Mouse (Mus musculus) Muller cell, postnatal 12 days (primary cell): ENCODE measurements around the gene Fam169b.
A peak's percentile ranks its signal among the peaks of the same experiment; 100 is the strongest.

Experiments
- DNase-seq: peaks from one replicate; pipeline ENCODE4 v3.0.0-alpha.2; 2015; ENCODE audit errors: inconsistent ontology term

The Fam169b gene

GRCm38 (mm10) chr7:68318979-68319378 is 45.3 kb downstream of the Fam169b start:
- no peak for DNase-seq

- DNase-seq, result peak; percentile 67
These were observed 46.6 kb downstream of the Fam169b start for GRCm38 (mm10) chr7:68320078-68320810.

GRCm38 (mm10) chr7:68323051-68323450 is 49.4 kb downstream of the Fam169b start:
- no peak for DNase-seq

GRCm38 (mm10) chr7:68326190-68326722 is 52.6 kb downstream of the Fam169b start:
- no peak for DNase-seq

- no peak for DNase-seq
These were observed 55.4 kb downstream of the Fam169b start for GRCm38 (mm10) chr7:68329000-68329399.

- DNase-seq, result no peak
These were observed 59.2 kb downstream of the Fam169b start for GRCm38 (mm10) chr7:68332799-68333198.

- no peak for DNase-seq
These were observed 63.6 kb downstream of the Fam169b start for GRCm38 (mm10) chr7:68337080-68337781.

- no peak for DNase-seq
These were observed 65.0 kb downstream of the Fam169b start for GRCm38 (mm10) chr7:68338680-68339079.

- DNase-seq, result no peak
These were observed 70.9 kb downstream of the Fam169b start for GRCm38 (mm10) chr7:68344561-68344960.

GRCm38 (mm10) chr7:68345963-68346362 is 72.3 kb downstream of the Fam169b start:
- DNase-seq, result no peak

GRCm38 (mm10) chr7:68355325-68356076 is 81.9 kb downstream of the Fam169b start:
- peak; percentile 91 for DNase-seq

GRCm38 (mm10) chr7:68357407-68357806 is 83.8 kb downstream of the Fam169b start:
- DNase-seq, result peak; percentile 32

- no peak for DNase-seq
These were observed 89.0 kb downstream of the Fam169b start for GRCm38 (mm10) chr7:68362609-68363008.

GRCm38 (mm10) chr7:68365711-68366110 is 92.1 kb downstream of the Fam169b start:
- no peak for DNase-seq

- no peak for DNase-seq
These were observed 95.3 kb downstream of the Fam169b start for GRCm38 (mm10) chr7:68368948-68369347.

GRCm38 (mm10) chr7:68369694-68370093 is 96.1 kb downstream of the Fam169b start:
- peak; percentile 55 for DNase-seq

GRCm38 (mm10) chr7:68374109-68374857 is 100.6 kb downstream of the Fam169b start:
- peak; percentile 69 for DNase-seq

- no peak for DNase-seq
These were observed 108.5 kb downstream of the Fam169b start for GRCm38 (mm10) chr7:68382187-68382586.

- no peak for DNase-seq
These were observed 113.1 kb downstream of the Fam169b start for GRCm38 (mm10) chr7:68386767-68387166.

- no peak for DNase-seq
These were observed 122.2 kb downstream of the Fam169b start for GRCm38 (mm10) chr7:68395707-68396333.

GRCm38 (mm10) chr7:68400516-68400915 is 126.9 kb downstream of the Fam169b start:
- DNase-seq, result no peak
